Mouse (Mus musculus) regulatory T cell (primary cell): ENCODE results near the gene Fancc.

ENCODE experiments used
- in situ Hi-C: fragments of 300-600 bp; cut with MboI, MseI; formaldehyde crosslinking; loops from one replicate; pipeline ENCODE4 v1.15.1; 2025; ENCODE audit warnings: high pct_unique_total_duplicates

The Fancc gene

GRCm38 (mm10) chr13:63247631-63248030, 249.4 kb downstream of the Fancc start:
- in situ Hi-C loops = no loop called here

GRCm38 (mm10) chr13:63247041-63247440, 250.0 kb downstream of the Fancc start:
- in situ Hi-C loops = no loop called here

DNA sequence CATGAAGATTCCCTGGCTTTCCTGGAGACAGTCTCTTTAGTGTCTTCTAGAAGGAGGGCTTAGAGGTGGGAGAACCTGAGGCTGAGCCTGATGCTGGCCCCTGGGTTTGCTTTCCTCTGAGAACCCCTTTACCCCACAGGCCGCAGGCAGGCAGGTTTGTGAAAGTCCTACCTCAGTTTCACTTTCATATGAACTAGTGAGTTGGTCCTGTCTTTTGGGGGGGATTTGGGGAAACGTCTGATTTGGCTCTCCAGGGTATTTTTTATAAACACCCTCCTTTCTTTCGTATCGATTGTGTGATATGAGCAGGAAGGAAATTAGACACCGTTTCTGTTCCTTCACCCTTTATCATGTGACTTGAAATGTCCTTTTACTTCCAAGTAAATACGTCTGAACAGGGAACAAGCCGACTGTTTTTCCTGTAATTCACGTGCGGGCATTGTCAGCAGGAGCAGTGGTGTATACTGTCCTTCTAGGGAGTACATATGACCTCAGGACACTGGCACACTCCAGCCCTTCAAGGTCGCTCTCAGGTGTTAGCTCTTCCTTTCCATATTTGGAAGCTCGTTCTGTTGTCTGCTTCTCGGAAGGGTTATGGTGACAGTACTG, 250.6 kb downstream of the Fancc start:
- in situ Hi-C loops = no loop called here

GRCm38 (mm10) chr13:63245812-63246211, 251.3 kb downstream of the Fancc start:
- in situ Hi-C loops = no loop called here

- in situ Hi-C loops = no loop called here
These were observed 251.9 kb downstream of the Fancc start for GRCm38 (mm10) chr13:63245218-63245617.

GRCm38 (mm10) chr13:63244425-63244824, 252.7 kb downstream of the Fancc start:
- in situ Hi-C loops = no loop called here

DNA sequence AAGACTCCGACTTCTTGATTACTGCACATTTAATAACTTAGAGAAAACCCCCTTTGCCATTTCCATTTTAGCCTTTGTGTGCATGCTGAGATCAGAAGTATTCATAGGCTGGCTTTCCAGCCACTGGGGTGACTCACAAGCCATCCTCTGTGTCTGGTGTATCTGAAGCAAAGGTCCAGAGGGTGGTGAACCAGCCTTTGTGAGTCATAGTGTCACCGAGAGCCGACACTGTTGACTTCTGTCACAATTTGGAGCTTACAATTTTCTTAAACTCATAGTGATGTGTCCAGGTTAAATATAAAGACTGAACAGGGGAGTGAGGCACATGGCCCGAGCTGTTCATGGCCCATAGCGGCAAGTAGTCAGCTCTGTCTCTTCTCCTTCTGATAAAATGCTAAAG, 253.5 kb downstream of the Fancc start:
- in situ Hi-C loops = no loop called here

DNA sequence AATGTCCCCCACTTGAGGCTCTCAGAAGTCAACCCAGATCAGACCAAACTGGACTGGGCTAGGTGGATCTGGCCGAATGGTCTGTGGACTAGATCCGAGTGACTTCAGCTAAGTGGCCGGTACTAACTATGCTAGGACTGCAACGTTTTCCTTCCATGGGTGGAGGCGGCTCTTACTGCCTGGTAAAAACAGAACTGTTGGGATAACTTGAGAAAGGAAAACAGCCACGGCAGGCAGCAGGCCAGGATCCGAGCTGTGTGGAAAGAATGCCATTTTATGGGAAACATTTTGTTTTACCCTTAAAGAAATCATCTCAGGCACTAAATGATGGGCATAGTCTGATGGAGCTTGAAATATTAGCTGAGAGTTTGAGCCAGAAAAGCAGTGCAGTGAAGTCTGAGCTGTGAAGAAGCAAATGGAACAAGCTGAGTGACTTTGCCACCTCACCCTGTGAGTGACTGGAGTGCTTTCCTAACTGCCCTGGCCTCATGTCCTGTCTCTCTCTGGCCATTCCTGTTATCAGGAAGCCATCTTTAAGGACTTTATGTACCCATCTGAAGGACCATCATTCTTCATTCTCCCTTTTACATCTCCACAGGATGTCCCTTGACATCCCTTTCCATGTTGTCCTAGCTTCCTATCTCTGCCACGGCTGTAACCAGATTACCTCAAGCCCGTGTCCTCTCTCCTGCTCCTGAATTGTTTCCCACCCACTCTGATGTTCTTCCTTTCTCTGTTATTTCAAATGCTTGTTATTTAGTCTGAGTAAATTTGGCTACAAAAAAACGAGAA, 254.5 kb downstream of the Fancc start:
- in situ Hi-C loops = no loop called here

GRCm38 (mm10) chr13:63241665-63242064, 255.4 kb downstream of the Fancc start:
- in situ Hi-C loops = no loop called here

GRCm38 (mm10) chr13:63240835-63241234, 256.2 kb downstream of the Fancc start:
- in situ Hi-C loops = no loop called here

DNA sequence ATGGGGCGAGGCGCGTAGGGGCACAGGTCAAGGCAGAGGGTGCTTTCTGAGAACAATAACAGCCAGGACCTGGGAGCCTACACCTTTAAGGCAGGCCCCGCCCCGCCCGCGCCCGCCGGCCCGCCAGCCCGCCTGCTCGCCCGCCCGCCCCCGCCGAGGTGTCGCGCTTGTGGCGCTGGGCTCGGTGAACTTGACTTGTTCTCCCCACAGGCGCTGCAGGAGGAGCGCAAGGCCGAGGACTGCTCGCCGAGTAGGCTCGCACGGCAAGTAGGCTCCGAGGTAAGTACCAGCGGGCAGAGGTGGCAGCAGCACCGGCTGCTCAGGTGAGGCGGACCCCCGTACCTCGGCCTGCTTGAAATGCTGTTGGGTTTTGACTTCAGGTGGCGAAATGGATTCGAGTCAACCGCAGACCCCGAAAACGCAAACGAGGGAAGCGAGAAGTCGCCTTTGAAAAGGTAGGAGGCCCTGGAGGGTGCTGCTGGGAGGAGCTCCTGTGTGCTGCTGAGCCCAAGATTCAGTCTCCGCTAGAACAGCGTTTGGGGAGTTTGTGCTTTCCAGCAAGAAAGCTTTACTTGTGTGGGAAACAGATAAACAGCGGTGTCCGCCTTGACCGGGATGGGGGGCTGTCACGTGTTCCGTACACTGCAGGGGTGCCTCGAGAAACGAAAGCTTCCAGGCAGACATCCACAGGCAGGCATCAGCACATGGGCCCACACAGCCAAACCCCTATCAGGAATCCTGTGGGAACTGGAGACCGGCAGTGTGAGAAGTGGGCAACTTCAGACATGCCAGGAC, 257.0 kb downstream of the Fancc start:
- in situ Hi-C loops = no loop called here

DNA sequence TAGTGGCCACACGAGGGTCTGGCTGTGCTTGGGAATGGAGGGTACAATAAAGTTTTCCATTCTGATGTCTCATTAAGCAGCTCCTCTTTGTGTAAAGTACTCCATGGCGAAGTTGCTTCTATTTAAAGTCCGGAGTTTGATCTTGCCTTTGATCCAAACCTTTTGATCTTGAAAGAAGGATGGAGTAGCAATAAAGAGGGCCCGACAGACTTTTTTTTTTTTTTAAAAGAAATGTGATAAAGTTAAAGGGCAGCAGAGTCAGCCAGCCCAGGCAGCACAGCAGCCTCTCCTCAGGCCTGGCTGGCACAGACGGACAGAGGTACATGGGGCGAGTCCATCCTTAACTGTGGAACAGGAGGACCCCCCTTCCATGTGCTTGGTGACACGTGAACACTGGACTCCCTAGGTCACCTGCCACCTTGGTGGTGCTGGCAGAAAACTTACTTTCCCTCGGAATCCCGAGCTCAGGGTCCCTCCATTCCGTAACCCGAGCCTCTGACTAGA, 257.7 kb downstream of the Fancc start:
- in situ Hi-C loops = no loop called here

- in situ Hi-C loops = no loop called here
These were observed 259.0 kb downstream of the Fancc start for GRCm38 (mm10) chr13:63238045-63238444.

DNA sequence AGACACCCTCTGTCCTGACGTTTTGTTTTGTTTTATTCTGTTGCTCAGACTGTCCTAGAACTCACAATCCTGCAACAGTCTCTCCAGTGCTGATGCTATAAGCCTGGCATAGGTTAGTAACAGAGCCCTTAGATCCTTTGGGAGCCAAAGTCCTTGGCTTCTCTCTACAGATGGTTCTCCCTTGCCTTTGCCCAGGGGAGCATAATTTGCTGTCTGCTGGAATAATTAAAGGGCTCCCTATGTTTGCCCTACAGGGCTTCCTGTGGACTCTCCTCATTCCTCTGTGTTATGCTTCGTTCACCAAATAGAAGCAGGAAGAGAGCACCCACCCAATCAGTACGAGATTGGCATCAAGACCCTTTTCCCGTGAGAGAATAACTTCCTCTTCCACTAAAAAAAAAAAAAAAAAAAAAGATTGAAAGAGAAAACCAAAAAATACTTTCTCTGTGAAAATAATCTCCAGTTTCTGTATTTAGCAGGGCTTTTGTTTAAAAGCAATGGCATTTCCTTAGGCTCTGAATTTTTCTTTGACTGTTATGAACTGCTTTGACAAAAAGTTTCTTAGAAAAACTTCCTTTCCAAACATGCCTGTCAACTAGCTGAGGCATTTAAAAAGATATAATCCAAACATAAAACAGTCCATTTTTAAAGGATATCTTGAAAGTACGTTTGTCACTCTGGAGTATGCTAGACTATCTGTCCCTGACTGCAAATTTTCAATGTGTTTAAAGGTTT, 260.8 kb downstream of the Fancc start:
- in situ Hi-C loops = no loop called here

- in situ Hi-C loops = no loop called here
These were observed 261.5 kb downstream of the Fancc start for GRCm38 (mm10) chr13:63235551-63235950.
